Mouse (Mus musculus) neutrophil, adult 59 days (primary cell): ENCODE data around the gene Dnlz. TPM values are rescaled to one million over a fixed set of nuclear protein-coding genes. Genes with fewer than 3 reads are reported as not detected.

Experiments used
- total RNA-seq, 2 experiments: library from RNA; stranded (reverse); gene quantifications; 1 replicate in 1 of 2; 2 replicates in 1 of 2; pipeline ENCODE4 v1.2.4; 2023

Gene Dnlz
- 1 to 10 TPM; 4.3 to 6.1 TPM for total RNA-seq

DNA sequence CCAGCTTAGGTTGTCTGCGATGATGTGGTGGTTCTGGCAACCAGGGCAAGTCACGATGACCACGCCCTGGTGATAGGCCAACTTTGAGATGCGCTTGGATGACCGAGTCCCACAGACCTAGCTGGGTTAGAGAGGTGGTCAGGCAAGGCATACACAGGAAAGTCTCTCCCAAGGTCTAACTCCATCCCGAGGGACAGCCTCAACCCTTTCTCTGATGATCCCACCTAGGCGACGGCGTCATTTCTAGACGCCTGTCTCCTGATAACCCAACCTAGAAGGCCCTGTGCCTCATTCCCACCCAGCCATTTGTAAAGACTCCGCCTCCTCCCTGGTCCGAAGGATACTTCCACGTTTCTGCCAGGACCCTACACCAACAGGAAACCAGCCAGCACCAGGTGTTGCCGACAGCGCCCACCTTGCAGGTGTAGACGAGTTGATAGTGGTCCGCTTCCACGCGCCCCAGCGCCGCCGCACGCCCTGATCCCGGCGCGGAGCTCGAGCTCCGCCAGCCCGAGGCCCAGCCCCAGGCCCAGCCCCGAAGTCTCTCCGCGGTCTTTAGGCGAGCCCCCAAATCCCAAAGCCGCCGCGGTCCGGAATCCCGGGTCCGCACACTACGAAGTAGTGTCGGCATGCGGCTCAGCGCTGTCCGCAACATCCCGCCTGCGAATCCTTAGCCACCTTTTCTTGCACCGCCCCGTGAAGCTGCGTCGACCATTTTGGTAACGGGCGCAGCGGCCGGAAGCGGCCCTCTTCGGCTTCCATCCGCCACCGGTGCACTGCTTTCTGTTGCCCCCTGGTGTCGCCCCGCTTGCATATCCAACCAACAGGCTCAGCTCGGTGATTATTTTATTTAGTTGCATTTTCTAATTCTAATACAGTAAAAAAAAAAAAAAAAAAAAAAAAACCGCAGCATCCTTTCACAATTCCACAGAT is at the start of gene Dnlz:
Gene Dnlz (minus strand): TSS at position 753 of the 933 bp plus-strand sequence.

DNA sequence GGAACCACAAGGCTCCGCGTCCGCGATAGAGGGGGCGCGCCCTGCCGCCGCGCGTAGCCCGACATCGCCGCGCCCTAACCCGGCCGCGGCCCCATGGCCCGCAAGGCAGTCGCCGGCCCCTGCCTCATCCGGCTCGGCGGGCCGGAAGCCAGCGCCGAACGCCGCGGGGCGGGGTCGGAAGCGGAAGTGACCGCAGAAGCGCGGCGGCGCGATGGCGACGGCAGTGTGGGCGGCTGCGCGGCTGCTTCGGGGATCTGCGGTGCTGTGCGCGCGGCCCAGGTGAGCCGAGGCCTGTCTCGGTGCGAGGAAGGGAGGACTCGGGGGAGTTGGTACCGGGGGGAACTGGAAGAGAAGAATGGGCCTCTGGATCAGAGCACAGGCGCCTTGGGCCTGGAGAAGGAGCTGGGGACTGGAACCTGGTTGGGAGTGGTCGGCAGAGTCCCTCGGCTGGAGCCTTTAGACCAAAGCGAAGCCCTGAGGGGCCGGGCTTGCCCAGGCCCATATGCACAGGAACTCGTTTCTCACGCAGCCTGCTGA is 37.3 kb upstream of the Dnlz start, which contains the start of the genes Entr1 and Pmpca:
Gene Entr1 (minus strand): TSS at position 163 of the 537 bp plus-strand sequence.
Gene Pmpca (plus strand): TSS at position 186 of the 537 bp plus-strand sequence.

DNA sequence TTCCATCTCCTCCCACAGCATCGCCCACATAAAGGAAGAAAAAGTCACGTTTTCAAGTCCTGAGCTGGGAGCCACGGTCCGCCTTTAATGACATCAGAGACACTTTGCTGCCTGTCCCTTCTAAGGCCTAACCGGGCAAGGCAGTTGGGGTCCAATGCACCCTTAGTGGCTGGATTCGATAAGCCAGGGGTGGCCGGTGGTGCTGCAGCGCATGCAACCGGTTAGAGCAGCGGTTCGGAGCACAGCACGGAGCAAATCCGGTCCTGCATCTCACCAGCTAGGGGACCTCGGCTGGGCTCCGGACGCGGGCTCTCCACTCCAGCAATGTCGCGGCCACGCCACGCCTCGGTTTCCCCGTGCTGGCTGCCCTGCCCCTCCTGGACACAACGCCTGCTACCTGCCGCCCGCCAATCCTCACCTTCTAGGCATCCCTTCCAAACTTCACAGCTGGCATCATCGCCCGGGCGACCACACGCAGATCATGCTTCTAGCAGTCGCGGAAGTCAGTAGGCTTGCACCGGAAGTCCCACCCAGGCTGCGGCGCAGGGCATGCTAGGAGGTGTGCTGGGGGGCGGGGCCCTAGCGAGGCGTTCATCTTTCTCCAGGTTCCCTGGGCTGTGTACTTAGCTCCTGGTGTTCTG is 28.3 kb upstream of the Dnlz start, which contains the start of gene Snapc4:
Gene Snapc4 (minus strand): TSS at position 523 of the 641 bp plus-strand sequence.

DNA sequence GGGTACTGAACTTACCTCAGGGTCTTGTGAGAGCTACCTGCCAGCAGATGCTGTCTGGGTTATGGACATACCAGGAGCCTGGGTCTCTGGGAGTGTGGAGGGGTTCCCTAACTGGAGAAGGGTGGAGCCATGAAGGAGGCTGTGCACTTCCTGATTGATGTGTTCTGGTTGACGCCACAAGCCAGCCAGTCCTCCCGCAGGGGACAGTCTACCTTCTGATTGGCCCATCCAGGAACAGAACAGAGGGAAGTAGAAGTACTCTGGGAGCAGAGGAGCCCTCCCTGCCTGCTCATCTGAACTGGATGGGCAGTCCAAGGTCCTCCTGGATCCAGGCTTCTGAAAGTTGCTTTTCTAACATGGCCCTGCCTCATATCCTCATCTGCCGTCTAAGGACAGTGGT is 8.9 kb upstream of the Dnlz start, which contains the start of gene Card9:
Gene Card9 (minus strand): TSS at position 147 of the 400 bp plus-strand sequence.

DNA sequence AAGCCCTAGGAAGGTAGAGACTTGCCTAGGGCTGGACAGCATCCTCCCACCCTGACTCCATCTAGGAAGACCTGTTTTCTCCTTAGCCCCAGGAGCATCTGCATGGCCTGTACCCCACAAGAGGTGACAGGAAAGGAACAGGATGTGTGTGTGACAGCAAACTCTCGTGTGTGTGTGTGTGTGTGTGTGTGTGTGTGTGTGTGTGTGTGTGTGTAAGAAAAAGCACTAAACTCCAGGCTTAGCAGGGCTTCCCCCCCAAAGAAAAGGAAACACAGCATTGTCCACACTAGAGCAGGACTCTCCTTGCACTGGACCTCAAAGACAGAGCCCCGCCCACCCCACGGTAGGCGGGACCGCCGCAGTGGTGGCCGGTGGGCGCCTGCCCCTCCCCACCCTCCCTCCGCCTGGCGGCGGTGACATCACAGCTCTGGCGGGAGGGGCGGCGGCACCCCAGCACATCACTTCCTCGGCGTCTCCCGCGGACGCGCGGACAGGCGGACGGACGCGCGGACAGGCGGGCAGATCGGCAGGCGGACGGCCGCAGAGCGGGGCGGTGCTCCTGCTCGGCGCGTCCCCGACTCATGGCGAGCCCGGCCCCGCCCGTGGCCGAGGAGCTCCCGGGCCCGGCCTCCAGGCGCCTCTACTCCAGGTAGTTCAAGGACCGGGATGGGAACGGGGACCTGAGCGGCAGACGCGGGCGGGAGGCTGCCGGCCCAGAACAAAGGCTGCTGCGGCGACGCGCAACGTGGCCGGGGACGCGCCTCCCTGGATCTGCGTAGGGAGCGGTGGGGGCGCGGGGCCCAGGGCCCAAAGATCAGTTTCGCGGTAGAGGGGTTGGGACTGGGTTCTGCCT is 36.6 kb downstream of the Dnlz start, which contains the start of gene Gpsm1:
Gene Gpsm1 (plus strand): TSS at position 444 of the 853 bp plus-strand sequence.

Other genes with a start within 250 kb of the Dnlz start
- gene Nacc2, start 228.9 kb downstream of the Dnlz start, total RNA-seq, result 1 to 10 TPM; 1.8 to 4.0 TPM
- not detected for gene Lhx3, start 143.8 kb downstream of the Dnlz start, total RNA-seq
- gene Qsox2, start 114.6 kb downstream of the Dnlz start, total RNA-seq, result 1 to 10 TPM; 3.4 to 4.1 TPM
- gene Ccdc187, start 57.6 kb downstream of the Dnlz start, total RNA-seq, result not detected
- 10 to 100 TPM; 11.2 to 15.7 TPM for gene Gpsm1, start 36.6 kb downstream of the Dnlz start, total RNA-seq
- gene Card9, start 8.8 kb upstream of the Dnlz start, total RNA-seq, result 100 to 1,000 TPM; 164 to 201 TPM
- 10 to 100 TPM; 17.2 to 17.3 TPM for gene Snapc4, start 28.5 kb upstream of the Dnlz start, total RNA-seq
- 100 to 1,000 TPM in 1 of 2 experiments, 10 to 100 TPM in 1; 96.3 to 106 TPM for gene Entr1, start 37.2 kb upstream of the Dnlz start, total RNA-seq
- 10 to 100 TPM; 53.7 to 55.0 TPM for gene Pmpca, start 37.2 kb upstream of the Dnlz start, total RNA-seq
- 10 to 100 TPM; 18.7 to 18.9 TPM for gene Inpp5e, start 57.1 kb upstream of the Dnlz start, total RNA-seq
- 10 to 100 TPM; 50.4 to 53.5 TPM for gene Sec16a, start 93.1 kb upstream of the Dnlz start, total RNA-seq
- 100 to 1,000 TPM; 180 to 243 TPM for gene Notch1, start 164.6 kb upstream of the Dnlz start, total RNA-seq
- gene Egfl7, start 227.9 kb upstream of the Dnlz start, total RNA-seq, result 1 to 10 TPM; 5.3 to 5.7 TPM
- not detected for gene Gm20532, start 234.5 kb upstream of the Dnlz start, total RNA-seq